Mouse (Mus musculus) neural tube, embryonic 14.5 days (tissue): ENCODE measurements around the gene Enam. TPM values are rescaled to one million over a fixed set of nuclear protein-coding genes. Genes with fewer than 3 reads are reported as not detected.

Source experiments
- ATAC-seq: fragments of 200-750 bp; cut with Nextera tagmentation; 2 replicates; pipeline ENCODE4 v1.8.0; 2017; ENCODE audit warnings: low read depth, mild to moderate bottlenecking, moderate TSS enrichment, moderate library complexity
- H3K27ac ChIP-seq: fragments of 300-500 bp; sonication (generic); 2 replicates; pipeline ENCODE4 v1.5.1; 2014; ENCODE audit warnings: low read depth, mild to moderate bottlenecking, control low read depth, low read length, moderate library complexity, mixed read lengths
- H3K27me3 ChIP-seq: fragments of 300-500 bp; sonication (generic); 2 replicates; pipeline ENCODE4 v1.6.1; 2014; ENCODE audit warnings: low read length; ENCODE audit not compliant: control insufficient read depth, insufficient read depth
- H3K36me3 ChIP-seq: fragments of 300-500 bp; sonication (generic); 2 replicates; pipeline ENCODE4 v1.6.1; 2014; ENCODE audit warnings: low read length, mixed read lengths; ENCODE audit not compliant: control insufficient read depth, insufficient read depth
- H3K4me1 ChIP-seq: fragments of 300-500 bp; sonication (generic); 2 replicates; pipeline ENCODE4 v1.6.1; 2014; ENCODE audit warnings: low read length; ENCODE audit not compliant: control insufficient read depth, insufficient read depth
- H3K4me2 ChIP-seq: fragments of 300-500 bp; sonication (generic); 2 replicates; pipeline ENCODE4 v1.6.1; 2014; ENCODE audit warnings: mild to moderate bottlenecking, low read depth, low read length, control low read depth
- H3K4me3 ChIP-seq: fragments of 300-500 bp; sonication (generic); 2 replicates; pipeline ENCODE4 v1.5.1; 2014; ENCODE audit warnings: low read depth, low read length, control low read depth, mixed read lengths
- H3K9ac ChIP-seq: fragments of 300-500 bp; sonication (generic); replicated peaks from 2 replicates; pipeline ENCODE4 v1.6.1; 2014; ENCODE audit warnings: low read depth, mild to moderate bottlenecking, control low read depth, low read length, mixed read lengths
- H3K9me3 ChIP-seq: fragments of 300-500 bp; sonication (generic); 2 replicates; pipeline ENCODE4 v1.6.1; 2016; ENCODE audit warnings: low read length; ENCODE audit not compliant: control insufficient read depth
- WGBS: fragments of 180-500 bp; shearing (Covaris S2); extraction: QIAGEN DNeasy Blood & Tissue Kit; methylation state at CpG from one replicate; pipeline ENCODE4 v1.1.7; 2014; 5-methylcytosine and 5-hydroxymethylcytosine counted together
- polyA plus RNA-seq: library from polyadenylated mRNA; unstranded; fragments of >200 nt; fragmentation: Nextera tagmentation; extraction: Ambion mirVana; gene quantifications from 2 replicates; pipeline ENCODE4 v1.2.1, GENCODE M21; 2014

The Enam gene
- polyA plus RNA-seq, 1 experiment from 2014 or later: not detected

DNA sequence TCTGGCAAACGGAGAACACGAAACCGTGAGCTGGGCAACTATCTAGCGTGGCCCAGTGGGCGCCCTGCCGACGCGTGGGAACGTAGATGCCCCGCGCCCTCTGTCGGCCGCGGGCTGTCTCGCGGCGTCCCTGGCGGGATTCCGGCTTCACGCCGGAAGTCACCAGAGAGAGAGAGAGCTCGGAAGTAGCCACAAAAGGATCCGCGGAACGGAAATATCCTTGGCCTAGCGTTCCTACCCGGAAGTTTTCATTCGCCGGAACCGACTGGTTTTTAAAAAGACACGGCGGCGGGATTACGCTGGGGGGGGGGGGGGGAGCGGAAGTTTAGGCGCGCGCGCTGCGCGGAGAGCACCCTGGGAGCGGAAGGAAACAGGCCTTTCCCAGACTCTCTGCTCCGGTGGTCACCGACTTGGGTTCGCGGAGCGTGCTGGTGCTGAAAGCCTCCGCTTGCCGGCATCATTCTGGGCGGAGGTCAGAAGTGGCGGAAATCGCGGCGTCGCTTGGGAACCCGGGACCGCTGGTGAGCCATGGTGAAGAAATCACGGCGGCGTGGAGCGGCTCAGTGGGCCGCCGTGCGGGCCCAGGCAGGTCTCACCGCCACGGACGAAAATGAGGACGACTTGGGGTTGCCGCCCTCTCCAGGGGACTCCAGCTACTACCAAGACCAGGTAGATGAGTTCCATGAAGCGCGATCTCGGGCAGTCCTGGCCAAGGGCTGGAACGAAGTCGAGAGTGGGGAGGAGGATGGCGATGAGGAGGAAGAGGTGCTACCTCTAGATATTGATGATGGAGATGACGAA is 66.5 kb downstream of the Enam start, which contains the start of gene Utp3:
Utp3 (plus strand) TSS at position 377 of the 801 bp plus-strand sequence.
- no peaks in the 10 kb centered on the region for H3K9me3 ChIP-seq
- under 1% methylated on average over 68 of the region's 76 CpGs for WGBS
- H3K27me3 ChIP-seq: no peaks in the 10 kb centered on the region
- peak within 1 kb of the TSS; percentile 78 for H3K9ac ChIP-seq
- H3K27ac ChIP-seq: peak within 1 kb of the TSS; percentile 77
- ATAC-seq: peak; percentile 96
- peaks cover 16% of the 10 kb centered on the region for H3K4me1 ChIP-seq
- H3K4me3 ChIP-seq: peak within 1 kb of the TSS; percentile 84
- H3K4me2 ChIP-seq: peak within 1 kb of the TSS; percentile 96
- H3K36me3 ChIP-seq: no peaks in the 10 kb centered on the region

Other genes starting within 250 kb of the Enam start
- not detected in 2 replicates for gene Gm7714, start 219.1 kb upstream of the Enam start, polyA plus RNA-seq
- gene Prol1, start 170.7 kb upstream of the Enam start, polyA plus RNA-seq: not detected in 2 replicates
- not detected in 2 replicates for gene Amtn, start 111.9 kb upstream of the Enam start, polyA plus RNA-seq
- gene Ambn, start 32.0 kb upstream of the Enam start, polyA plus RNA-seq: not detected in 2 replicates
- 0.23 and 0.63 TPM in 2 replicates for gene Jchain, start 39.9 kb downstream of the Enam start, polyA plus RNA-seq
- gene Utp3, start 66.5 kb downstream of the Enam start, polyA plus RNA-seq: 43.5 and 47.2 TPM in 2 replicates
- gene Rufy3, start 77.1 kb downstream of the Enam start, polyA plus RNA-seq: 300 and 310 TPM in 2 replicates
- gene Grsf1, start 188.2 kb downstream of the Enam start, polyA plus RNA-seq: 62.1 and 73.5 TPM in 2 replicates
- gene Mob1b, start 232.9 kb downstream of the Enam start, polyA plus RNA-seq: 14.9 and 15.2 TPM in 2 replicates